Mouse (Mus musculus) lung, embryonic 14.5 days (tissue): ENCODE measurements around the gene Nlrp3. TPM values are rescaled to one million over a fixed set of nuclear protein-coding genes. Genes with fewer than 3 reads are reported as not detected.
A peak's percentile ranks its signal among the peaks of the same experiment; 100 is the strongest.

Experiments
- ATAC-seq: fragments of 200-750 bp; cut with Nextera tagmentation; 2 replicates; pipeline ENCODE4 v1.8.0; 2017; ENCODE audit warnings: mild to moderate bottlenecking, moderate TSS enrichment, moderate library complexity; ENCODE audit not compliant: insufficient read depth
- DNase-seq: peaks from one replicate; pipeline ENCODE4 v3.0.0-alpha.2; 2015
- H3K27ac ChIP-seq: fragments of 300-500 bp; sonication (generic); 2 replicates; pipeline ENCODE4 v1.5.1; 2014; ENCODE audit warnings: low read depth, mild to moderate bottlenecking, moderate library complexity
- H3K27me3 ChIP-seq: fragments of 300-500 bp; sonication (generic); 2 replicates; pipeline ENCODE4 v1.6.1; 2014; ENCODE audit warnings: low read length, control low read depth; ENCODE audit not compliant: insufficient read depth
- H3K36me3 ChIP-seq: fragments of 300-500 bp; sonication (generic); 2 replicates; pipeline ENCODE4 v1.6.1; 2014; ENCODE audit warnings: control low read depth; ENCODE audit not compliant: insufficient read depth
- H3K4me1 ChIP-seq: fragments of 300-500 bp; sonication (generic); 2 replicates; pipeline ENCODE4 v1.6.1; 2014; ENCODE audit warnings: antibody characterized with exemption, control low read depth; ENCODE audit not compliant: insufficient read depth
- H3K4me2 ChIP-seq: fragments of 300-500 bp; sonication (generic); 2 replicates; pipeline ENCODE4 v1.6.1; 2014; ENCODE audit warnings: mild to moderate bottlenecking
- H3K4me3 ChIP-seq: fragments of 300-500 bp; sonication (generic); 2 replicates; pipeline ENCODE4 v1.5.1; 2014; ENCODE audit warnings: low read depth, low read length
- H3K9ac ChIP-seq: fragments of 300-500 bp; sonication (generic); 2 replicates; pipeline ENCODE4 v1.6.1; 2014
- H3K9me3 ChIP-seq: fragments of 300-500 bp; sonication (generic); 2 replicates; pipeline ENCODE4 v1.6.1; 2016; ENCODE audit warnings: low read depth, low read length, control low read depth
- CTCF ChIP-seq: IDR thresholded peaks from 2 replicates; pipeline ENCODE4 v1.5.1; 2016; ENCODE audit warnings: antibody characterized with exemption, low read depth
- WGBS: fragments of 180-500 bp; shearing (Covaris S2); extraction: QIAGEN DNeasy Blood & Tissue Kit; methylation state at CpG from one replicate; pipeline ENCODE4 v1.1.7; 2014; 5-methylcytosine and 5-hydroxymethylcytosine counted together
- polyA plus RNA-seq: library from polyadenylated mRNA; unstranded; fragments of >200 nt; fragmentation: Nextera tagmentation; extraction: Ambion mirVana; gene quantifications from 2 replicates; pipeline ENCODE4 v1.2.1, GENCODE M21; 2014

Nlrp3 gene
- polyA plus RNA-seq, 1 experiment from 2014 or later = 0.50 TPM

DNA sequence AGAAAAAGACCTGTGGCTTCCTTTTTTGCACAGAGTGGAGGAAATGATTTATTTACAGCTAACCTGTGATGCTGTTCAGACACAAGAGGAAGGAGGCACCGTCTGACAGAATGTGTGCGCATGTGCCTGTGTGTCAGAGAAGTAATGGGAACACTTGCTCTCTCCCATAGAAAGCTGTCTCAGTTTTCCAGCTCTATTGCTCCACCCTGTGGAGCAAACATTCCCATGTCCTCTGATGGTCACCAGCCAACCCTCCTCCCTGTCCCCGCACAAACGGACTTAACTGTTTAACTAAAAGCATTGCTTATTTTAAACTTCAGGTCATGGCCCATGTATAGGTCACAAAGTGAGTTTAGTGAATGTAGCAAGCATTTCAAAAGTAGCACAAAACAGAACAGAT, 72.8 kb downstream of the Nlrp3 start:
- no peak overlapping the region for H3K27ac ChIP-seq
- no peaks in the 10 kb centered on the region for H3K9me3 ChIP-seq
- H3K27me3 ChIP-seq = no peaks in the 10 kb centered on the region
- H3K4me2 ChIP-seq = no peak overlapping the region
- DNase-seq (peak; percentile 75), ATAC-seq (no peak)
- TF ChIP-seq CTCF = peak; percentile 53
- no peaks in the 10 kb centered on the region for H3K36me3 ChIP-seq
- H3K4me3 ChIP-seq = no peak overlapping the region
- no peaks in the 10 kb centered on the region for H3K4me1 ChIP-seq
- no peak overlapping the region for H3K9ac ChIP-seq
- WGBS = 16% methylated on average over 4 of the region's 4 CpGs

Other genes starting within 250 kb of the Nlrp3 start
- 1.1 and 1.5 TPM in 2 replicates for gene Wnt9a, start 234.6 kb upstream of the Nlrp3 start, polyA plus RNA-seq
- gene Prss38, start 165.9 kb upstream of the Nlrp3 start, polyA plus RNA-seq = not detected in 2 replicates
- 11.5 and 11.7 TPM in 2 replicates for gene Jmjd4, start 91.5 kb upstream of the Nlrp3 start, polyA plus RNA-seq
- 87.3 and 97.4 TPM in 2 replicates for gene Snap47, start 90.4 kb upstream of the Nlrp3 start, polyA plus RNA-seq
- 7.7 and 8.7 TPM in 2 replicates for gene Zfp867, start 69.1 kb upstream of the Nlrp3 start, polyA plus RNA-seq
- gene Zkscan17, start 14.8 kb upstream of the Nlrp3 start, polyA plus RNA-seq = 27.6 and 30.9 TPM in 2 replicates
- gene Olfr222, start 34.7 kb downstream of the Nlrp3 start, polyA plus RNA-seq = not detected in 2 replicates
- not detected in 2 replicates for gene Olfr223, start 51.7 kb downstream of the Nlrp3 start, polyA plus RNA-seq
- 128 and 145 TPM in 2 replicates for gene Mprip, start 119.7 kb downstream of the Nlrp3 start, polyA plus RNA-seq
- gene Pld6, start 246.1 kb downstream of the Nlrp3 start, polyA plus RNA-seq = 1.8 and 2.3 TPM in 2 replicates